Mouse (Mus musculus) liver, adult (tissue): ENCODE measurements around the gene Klk1b24.
"Not testable (repeated sequence)": the region's sequence is repeated elsewhere in the genome, so short reads cannot be mapped to it uniquely, and the experiment has no call there.

Experiments
- GATA4 ChIP-seq: IDR thresholded peaks from 2 replicates; pipeline ENCODE4 v1.6.1; 2014; ENCODE audit warnings: mild to moderate bottlenecking, low read length; ENCODE audit not compliant: insufficient replicate concordance

The Klk1b24 gene

DNA sequence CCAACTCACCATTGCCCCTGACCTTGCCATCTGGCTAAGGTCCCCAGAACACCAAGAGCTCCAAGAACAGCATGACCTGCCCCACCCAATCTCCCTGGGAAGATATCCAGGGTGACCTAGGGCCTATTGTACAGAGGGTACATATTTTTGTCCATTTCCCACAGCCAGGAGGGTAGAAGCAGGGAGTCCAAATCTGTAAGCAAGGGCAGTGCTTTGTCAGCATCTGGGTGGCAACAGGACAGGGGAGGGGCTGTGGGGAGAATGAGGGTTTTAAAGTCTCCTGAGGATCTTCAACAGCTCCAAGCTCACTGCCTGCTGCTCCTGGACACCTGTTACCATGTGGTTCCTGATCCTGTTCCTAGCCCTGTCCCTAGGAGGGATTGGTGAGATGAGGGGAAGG is at the start of gene Klk1b24:
TSS of gene Klk1b24 (plus strand) at position 301 of the 400 bp plus-strand sequence.
- TF ChIP-seq GATA4, result not testable (repeated sequence)

DNA sequence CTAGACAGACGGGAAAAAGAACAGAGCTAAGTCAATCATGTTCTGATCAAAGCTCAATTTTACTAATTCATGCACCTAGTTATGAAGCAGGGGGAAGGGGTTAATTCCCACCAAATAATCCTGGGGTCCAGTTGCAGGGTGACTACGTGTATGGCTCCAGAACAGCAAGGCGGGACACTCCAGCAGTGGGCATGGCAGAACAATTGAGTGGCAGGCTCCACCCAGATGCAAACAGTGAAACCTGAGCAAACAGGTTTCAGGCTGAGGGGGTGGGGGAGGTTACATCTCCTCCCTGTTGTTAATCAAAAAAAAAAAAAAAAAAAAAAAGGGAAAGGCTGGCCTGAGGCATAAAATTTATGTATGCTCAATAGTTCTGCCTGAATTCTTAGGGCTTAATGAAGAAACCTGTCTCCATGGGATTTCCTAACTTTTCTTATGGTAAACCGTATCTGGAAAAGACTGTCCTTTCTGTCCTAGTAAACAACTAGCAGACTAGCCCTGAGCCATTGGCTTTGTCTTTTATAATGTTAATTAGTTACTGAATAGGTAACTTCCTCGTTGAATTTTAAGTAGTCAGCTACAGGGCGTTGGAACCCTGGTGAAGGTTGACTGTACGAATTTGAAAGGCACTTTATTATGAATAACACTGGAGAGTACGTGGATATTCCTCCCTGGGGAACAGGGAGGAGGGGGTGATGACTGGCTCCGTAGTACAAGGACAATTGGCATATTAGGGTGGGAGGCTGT is 8.6 kb upstream of the Klk1b24 start:
- no peak for TF ChIP-seq GATA4

DNA sequence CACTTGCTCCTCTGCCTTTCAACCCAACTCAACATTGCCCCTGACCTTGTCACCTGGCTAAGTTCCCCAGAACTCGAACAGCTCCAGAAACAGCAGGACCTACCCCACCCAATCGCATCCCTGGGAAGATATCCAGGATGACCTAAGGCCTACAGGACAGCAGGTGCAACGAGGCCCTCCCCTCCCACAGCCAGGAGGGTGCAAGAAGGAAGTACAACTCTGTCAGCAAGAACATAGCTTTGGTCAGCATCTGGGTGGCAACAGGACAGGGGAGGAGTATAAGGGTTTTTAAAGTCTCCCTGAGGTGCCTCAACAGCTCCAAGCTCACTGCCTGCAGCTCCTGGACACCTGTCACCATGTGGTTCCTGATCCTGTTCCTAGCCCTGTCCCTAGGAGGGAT is 9.9 kb downstream of the Klk1b24 start, which contains the start of gene Klk1b3:
TSS of gene Klk1b3 (plus strand) at position 301 of the 400 bp plus-strand sequence.
- TF ChIP-seq GATA4, result no peak

- TF ChIP-seq GATA4, result not testable (repeated sequence)
These were observed 19.1 kb downstream of the Klk1b24 start, which contains the start of gene Klk1b4 for GRCm38 (mm10) chr7:44207135-44207534. Gene Klk1b4 (plus strand): TSS chr7:44207435.

- TF ChIP-seq GATA4, result no peak
These were observed 20.3 kb downstream of the Klk1b24 start for GRCm38 (mm10) chr7:44208307-44208706.

- no peak for TF ChIP-seq GATA4
These were observed 27.6 kb downstream of the Klk1b24 start, which contains the start of gene Klk1b5 for GRCm38 (mm10) chr7:44215645-44216044. Gene Klk1b5 (plus strand): TSS chr7:44215945.

DNA sequence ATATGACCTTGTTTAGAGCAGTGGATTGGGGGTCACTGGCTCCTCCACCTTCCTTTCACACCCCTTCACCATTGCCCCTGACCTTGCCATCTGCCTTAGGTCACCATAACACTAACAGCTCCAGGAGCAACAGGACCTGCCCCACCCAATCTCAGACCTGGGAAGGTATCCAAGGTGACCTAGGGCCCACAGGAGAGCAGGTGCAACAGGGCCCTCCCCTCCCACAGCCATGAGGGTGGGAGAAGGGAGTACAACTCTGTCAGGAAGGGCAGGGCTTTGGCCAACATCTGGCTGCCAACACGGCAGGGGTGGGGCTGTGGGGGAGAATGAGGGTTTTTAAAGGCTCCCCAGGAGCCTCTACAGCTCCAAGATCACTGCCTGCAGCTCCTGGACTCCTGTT is 37.0 kb downstream of the Klk1b24 start, which contains the start of gene Klk1:
TSS of gene Klk1 (plus strand) at position 285 of the 400 bp plus-strand sequence.
- no peak for TF ChIP-seq GATA4

DNA sequence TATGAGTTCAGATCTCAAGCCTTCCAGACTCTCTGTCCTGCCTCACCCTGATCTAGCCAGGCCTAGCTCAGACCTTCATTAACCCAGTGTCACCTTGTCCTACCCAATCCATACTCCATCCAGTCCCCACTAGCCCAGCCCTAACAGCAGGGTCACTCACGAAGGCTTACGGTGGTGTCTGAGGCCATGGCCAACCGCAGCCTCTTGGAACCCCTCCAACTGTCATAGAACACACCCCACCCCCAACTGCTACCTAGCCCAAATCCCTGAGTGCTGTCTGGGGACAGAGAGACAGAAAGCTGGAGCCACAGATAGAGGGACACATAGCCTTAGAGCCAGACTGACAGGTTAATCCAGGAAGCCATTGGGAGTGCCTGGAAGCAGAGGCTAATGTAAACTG is 47.9 kb downstream of the Klk1b24 start, which contains the start of gene Gm36864:
TSS of gene Gm36864 (plus strand) at position 269 of the 400 bp plus-strand sequence.
- no peak for TF ChIP-seq GATA4

DNA sequence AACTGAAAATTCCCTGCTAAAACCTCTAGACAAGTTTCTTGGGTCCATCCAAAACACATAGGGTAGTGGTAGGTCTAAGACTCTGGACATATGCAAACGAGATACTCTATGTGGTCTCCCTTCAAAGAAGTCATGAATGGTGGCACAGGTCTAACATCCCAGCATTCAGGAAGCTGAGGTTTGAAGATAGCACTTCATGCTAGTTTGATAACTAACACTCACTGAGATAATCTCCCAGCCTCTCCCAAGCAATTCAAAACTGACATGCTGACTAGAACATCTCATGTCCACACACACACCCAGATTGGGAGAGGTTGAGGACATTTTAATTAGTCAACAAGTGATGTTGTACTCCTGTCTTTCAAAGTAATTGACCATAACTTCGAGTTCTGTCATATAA is 51.9 kb downstream of the Klk1b24 start:
- TF ChIP-seq GATA4, result no peak

- TF ChIP-seq GATA4, result no peak
These were observed 52.7 kb downstream of the Klk1b24 start for GRCm38 (mm10) chr7:44240712-44241111.

GRCm38 (mm10) chr7:44241163-44241562 is 53.1 kb downstream of the Klk1b24 start:
- TF ChIP-seq GATA4, result no peak
